Comparison of ENCODE assay signal across 9 mouse cellular contexts in the genomic region with DNA sequence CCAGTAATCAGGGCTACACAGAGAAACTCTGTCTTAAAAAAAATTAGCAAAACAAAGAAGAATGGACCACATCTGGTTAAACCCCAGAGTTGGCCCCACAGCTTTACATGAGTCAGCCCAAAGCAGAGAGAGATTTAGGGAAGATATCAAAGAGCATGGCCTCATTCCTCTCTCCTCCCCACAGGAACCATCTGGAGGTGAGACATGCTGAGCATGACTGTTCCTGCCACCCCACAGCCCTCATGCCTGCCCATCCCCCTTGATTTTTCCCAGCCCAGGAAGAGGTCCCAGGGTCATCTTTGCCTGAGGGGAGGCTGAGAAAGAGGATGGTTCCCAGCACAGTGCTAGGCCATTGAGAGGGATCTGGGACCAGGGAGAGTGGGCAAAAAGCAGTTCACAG. TPM values are rescaled to one million over a fixed set of nuclear protein-coding genes. Genes with fewer than 3 reads are reported as not detected.
DNase-seq lines count a peak whose midpoint lies in the region; ATAC-seq and TF ChIP-seq lines count a peak whose summit lies in the region.
"Had no signal": no experiment of that assay in that cellular context is flagged by ENCODE, and none has a peak within 500 bp of the region (broad histone marks: within the 10 kb centered on the region; RNA-seq: fewer than 3 reads in every experiment).

No protein-coding gene starts in this region.

- peaks cover 36% of the 10 kb centered on the region for H3K4me1 ChIP-seq in heart, embryonic 10.5 days
- peaks cover 68% of the 10 kb centered on the region for H3K4me1 ChIP-seq in megakaryocyte, embryonic 14.5 days
- peaks cover 7% of the 10 kb centered on the region for H3K4me1 ChIP-seq in hindbrain, postnatal 0 days (ENCODE audit: insufficient read depth, low read length)
- peaks cover 38% of the 10 kb centered on the region for H3K4me1 ChIP-seq in neural tube, embryonic 13.5 days (replicated peaks)

- no peak overlapping the region for H3K9ac ChIP-seq in hindbrain, postnatal 0 days (replicated peaks; ENCODE audit: low read length)
- H3K9ac ChIP-seq in neural tube, embryonic 13.5 days = 0 out of 2 replicates have a peak overlapping the region, but pooled peaks have one; percentile 2

- H3K4me2 ChIP-seq in hindbrain, postnatal 0 days (ENCODE audit: low read depth, low read length) = no peak overlapping the region
- no peak overlapping the region for H3K4me2 ChIP-seq in neural tube, embryonic 13.5 days

- peak overlapping the region; percentile 93 for H3K27ac ChIP-seq in heart, embryonic 10.5 days
- 0 out of 2 replicates have a peak overlapping the region, but pooled peaks have one; percentile 87 for H3K27ac ChIP-seq in hindbrain, postnatal 0 days
- H3K27ac ChIP-seq in neural tube, embryonic 13.5 days (replicated peaks) = no peak overlapping the region

- H3K9me3 ChIP-seq in heart, embryonic 10.5 days = no peaks in the 10 kb centered on the region
- no peaks in the 10 kb centered on the region for H3K9me3 ChIP-seq in megakaryocyte, embryonic 14.5 days
- H3K9me3 ChIP-seq in hindbrain, postnatal 0 days (ENCODE audit: low read length) = no peaks in the 10 kb centered on the region
- H3K9me3 ChIP-seq in neural tube, embryonic 13.5 days = no peaks in the 10 kb centered on the region

- peak overlapping the region; percentile 27 for H3K4me3 ChIP-seq in heart, embryonic 10.5 days
- peak overlapping the region; percentile 92 for H3K4me3 ChIP-seq in megakaryocyte, embryonic 14.5 days (replicated peaks)
- H3K4me3 ChIP-seq in hindbrain, postnatal 0 days (ENCODE audit: low read length) = no peak overlapping the region
- no peak overlapping the region for H3K4me3 ChIP-seq in neural tube, embryonic 13.5 days

- no peak for DNase-seq in heart, embryonic 10.5 days (ENCODE audit: low spot score)
- DNase-seq in heart, adult 18-20 months = no peak
- DNase-seq in hindbrain, postnatal 0 days (ENCODE audit: low spot score) = no peak
- DNase-seq in left cerebral cortex, adult 9 months (ENCODE audit: low spot score in 2 of 2) = no peak
- no peak for DNase-seq in layer of hippocampus, postnatal 14 days (ENCODE audit: low spot score in 2 of 2)

- peaks cover 21% of the 10 kb centered on the region for H3K36me3 ChIP-seq in heart, embryonic 10.5 days
- H3K36me3 ChIP-seq in megakaryocyte, embryonic 14.5 days (replicated peaks; ENCODE audit: low read length) = peaks cover 29% of the 10 kb centered on the region
- H3K36me3 ChIP-seq in hindbrain, postnatal 0 days (ENCODE audit: insufficient read depth, low read length) = peaks cover 13% of the 10 kb centered on the region
- H3K36me3 ChIP-seq in neural tube, embryonic 13.5 days = peaks cover 18% of the 10 kb centered on the region

- ATAC-seq in megakaryocyte, adult 5-6 weeks (ENCODE audit: poor library complexity, severe bottlenecking) = no peak
- ATAC-seq in hindbrain, postnatal 0 days = no peak
- no peak for ATAC-seq in neural tube, embryonic 13.5 days (ENCODE audit: low read depth)
- ATAC-seq: Patski had no signal

- TF ChIP-seq CTCF in hindbrain, postnatal 0 days (IDR thresholded peaks at IDR 0.05; ENCODE audit: low read depth) = no peak

- H3K27me3 ChIP-seq in heart, embryonic 10.5 days (ENCODE audit: insufficient read depth, poor library complexity, severe bottlenecking) = no peaks in the 10 kb centered on the region
- H3K27me3 ChIP-seq in megakaryocyte, embryonic 14.5 days (replicated peaks) = no peaks in the 10 kb centered on the region
- H3K27me3 ChIP-seq in hindbrain, postnatal 0 days (ENCODE audit: insufficient read depth, low read length) = no peaks in the 10 kb centered on the region
- no peaks in the 10 kb centered on the region for H3K27me3 ChIP-seq in neural tube, embryonic 13.5 days
- H3K27me3 ChIP-seq: Patski had no signal

RNA-seq across cellular contexts. Expression of gene Use1, which starts 1.7 kb away (rescaled TPM):
- 68.7 and 79.5 TPM in 2 replicates for polyA plus RNA-seq in heart, embryonic 10.5 days (2016; fragmentation: Nextera tagmentation; extraction: Ambion mirVana)
- 100 to 1,000 TPM; 163 to 174 TPM for total RNA-seq in heart, adult 18-20 months (2021)
- polyA plus RNA-seq in megakaryocyte, embryonic 14.5 days (2012; ENCODE audit: insufficient read depth, low replicate concordance) = 136 and 255 TPM in 2 replicates
- 124 and 135 TPM in 2 replicates for total RNA-seq in megakaryocyte, adult 5-6 weeks (2015)
- 167 and 180 TPM in 2 replicates for total RNA-seq in megakaryocyte, adult 5-6 weeks (2017)
- 116 and 119 TPM in 2 replicates for total RNA-seq in hindbrain, postnatal 0 days (2014; rRNA removed)
- 123 and 129 TPM in 2 replicates for polyA plus RNA-seq in hindbrain, postnatal 0 days (2015; fragmentation: Nextera tagmentation; extraction: Ambion mirVana)
- 109 and 111 TPM in 2 replicates for polyA plus RNA-seq in neural tube, embryonic 13.5 days (2015; fragmentation: Nextera tagmentation; extraction: Ambion mirVana)
- 10 to 100 TPM; 84.9 to 96.2 TPM for total RNA-seq in layer of hippocampus, postnatal 14 days (2021)

RNA-seq across cellular contexts. Expression of gene Ocel1, which starts 2.7 kb away (rescaled TPM):
- polyA plus RNA-seq in heart, embryonic 10.5 days (2016; fragmentation: Nextera tagmentation; extraction: Ambion mirVana) = 3.9 and 4.2 TPM in 2 replicates
- 10 to 100 TPM; 14.2 to 14.9 TPM for total RNA-seq in heart, adult 18-20 months (2021)
- 79.6 and 103 TPM in 2 replicates for polyA plus RNA-seq in megakaryocyte, embryonic 14.5 days (2012; ENCODE audit: insufficient read depth, low replicate concordance)
- 8.7 and 8.9 TPM in 2 replicates for total RNA-seq in megakaryocyte, adult 5-6 weeks (2015)
- 16.2 and 18.5 TPM in 2 replicates for total RNA-seq in megakaryocyte, adult 5-6 weeks (2017)
- total RNA-seq in hindbrain, postnatal 0 days (2014; rRNA removed) = 11.8 and 12.3 TPM in 2 replicates
- 5.0 and 5.8 TPM in 2 replicates for polyA plus RNA-seq in hindbrain, postnatal 0 days (2015; fragmentation: Nextera tagmentation; extraction: Ambion mirVana)
- polyA plus RNA-seq in neural tube, embryonic 13.5 days (2015; fragmentation: Nextera tagmentation; extraction: Ambion mirVana) = 4.3 and 6.0 TPM in 2 replicates
- total RNA-seq in layer of hippocampus, postnatal 14 days (2021) = 10 to 100 TPM; 16.0 to 18.1 TPM

RNA-seq across cellular contexts. Expression of gene Nr2f6, which starts 13.4 kb away (rescaled TPM):
- 48.4 and 79.0 TPM in 2 replicates for polyA plus RNA-seq in heart, embryonic 10.5 days (2016; fragmentation: Nextera tagmentation; extraction: Ambion mirVana)
- 10 to 100 TPM; 48.0 to 53.8 TPM for total RNA-seq in heart, adult 18-20 months (2021)
- polyA plus RNA-seq in megakaryocyte, embryonic 14.5 days (2012; ENCODE audit: insufficient read depth, low replicate concordance) = 20.8 and 45.4 TPM in 2 replicates
- 8.2 and 13.8 TPM in 2 replicates for total RNA-seq in megakaryocyte, adult 5-6 weeks (2015)
- 6.9 and 9.1 TPM in 2 replicates for total RNA-seq in megakaryocyte, adult 5-6 weeks (2017)
- 127 and 129 TPM in 2 replicates for total RNA-seq in hindbrain, postnatal 0 days (2014; rRNA removed)
- 33.8 and 34.1 TPM in 2 replicates for polyA plus RNA-seq in hindbrain, postnatal 0 days (2015; fragmentation: Nextera tagmentation; extraction: Ambion mirVana)
- polyA plus RNA-seq in neural tube, embryonic 13.5 days (2015; fragmentation: Nextera tagmentation; extraction: Ambion mirVana) = 27.9 and 30.3 TPM in 2 replicates
- 10 to 100 TPM; 33.9 to 36.7 TPM for total RNA-seq in layer of hippocampus, postnatal 14 days (2021)

RNA-seq across cellular contexts. Expression of gene Ushbp1, which starts 27.2 kb away (rescaled TPM):
- polyA plus RNA-seq in heart, embryonic 10.5 days (2016; fragmentation: Nextera tagmentation; extraction: Ambion mirVana) = 6.1 and 7.9 TPM in 2 replicates
- 10 to 100 TPM; 20.4 to 23.2 TPM for total RNA-seq in heart, adult 18-20 months (2021)
- polyA plus RNA-seq in megakaryocyte, embryonic 14.5 days (2012; ENCODE audit: insufficient read depth, low replicate concordance) = 0.06 TPM in 1 of 2 replicates, not detected in the other
- not detected in 2 replicates for total RNA-seq in megakaryocyte, adult 5-6 weeks (2015)
- not detected in 2 replicates for total RNA-seq in megakaryocyte, adult 5-6 weeks (2017)
- 2.9 and 4.8 TPM in 2 replicates for total RNA-seq in hindbrain, postnatal 0 days (2014; rRNA removed)
- 5.1 and 5.3 TPM in 2 replicates for polyA plus RNA-seq in hindbrain, postnatal 0 days (2015; fragmentation: Nextera tagmentation; extraction: Ambion mirVana)
- 6.1 and 7.3 TPM in 2 replicates for polyA plus RNA-seq in neural tube, embryonic 13.5 days (2015; fragmentation: Nextera tagmentation; extraction: Ambion mirVana)
- total RNA-seq in layer of hippocampus, postnatal 14 days (2021) = 1 to 10 TPM; 5.1 to 5.2 TPM

RNA-seq across cellular contexts. Expression of gene Babam1, which starts 28.3 kb away (rescaled TPM):
- 101 and 111 TPM in 2 replicates for polyA plus RNA-seq in heart, embryonic 10.5 days (2016; fragmentation: Nextera tagmentation; extraction: Ambion mirVana)
- total RNA-seq in heart, adult 18-20 months (2021) = 10 to 100 TPM; 67.9 to 69.8 TPM
- 62.3 and 94.3 TPM in 2 replicates for polyA plus RNA-seq in megakaryocyte, embryonic 14.5 days (2012; ENCODE audit: insufficient read depth, low replicate concordance)
- 62.0 and 66.6 TPM in 2 replicates for total RNA-seq in megakaryocyte, adult 5-6 weeks (2015)
- 108 and 110 TPM in 2 replicates for total RNA-seq in megakaryocyte, adult 5-6 weeks (2017)
- total RNA-seq in hindbrain, postnatal 0 days (2014; rRNA removed) = 75.6 and 103 TPM in 2 replicates
- polyA plus RNA-seq in hindbrain, postnatal 0 days (2015; fragmentation: Nextera tagmentation; extraction: Ambion mirVana) = 94.7 and 95.0 TPM in 2 replicates
- 96.0 and 96.6 TPM in 2 replicates for polyA plus RNA-seq in neural tube, embryonic 13.5 days (2015; fragmentation: Nextera tagmentation; extraction: Ambion mirVana)
- 10 to 100 TPM; 89.1 to 96.7 TPM for total RNA-seq in layer of hippocampus, postnatal 14 days (2021)

Comparison
In these comparisons a context has a peak if more than half of its experiments do, and no peak if none do; other contexts are left out.
1. H3K4me3 ChIP-seq: peak in heart, embryonic 10.5 days (single experiment) and megakaryocyte, embryonic 14.5 days (single experiment); none in hindbrain, postnatal 0 days (single experiment) and neural tube, embryonic 13.5 days (single experiment).